Mouse (Mus musculus): ENCODE results near the gene Psmc6. TPM values are rescaled to one million over a fixed set of nuclear protein-coding genes. Genes with fewer than 3 reads are reported as not detected.

Psmc6 gene
- polyA plus RNA-seq, 1 experiment from 2014 or later, result 146 TPM

DNA sequence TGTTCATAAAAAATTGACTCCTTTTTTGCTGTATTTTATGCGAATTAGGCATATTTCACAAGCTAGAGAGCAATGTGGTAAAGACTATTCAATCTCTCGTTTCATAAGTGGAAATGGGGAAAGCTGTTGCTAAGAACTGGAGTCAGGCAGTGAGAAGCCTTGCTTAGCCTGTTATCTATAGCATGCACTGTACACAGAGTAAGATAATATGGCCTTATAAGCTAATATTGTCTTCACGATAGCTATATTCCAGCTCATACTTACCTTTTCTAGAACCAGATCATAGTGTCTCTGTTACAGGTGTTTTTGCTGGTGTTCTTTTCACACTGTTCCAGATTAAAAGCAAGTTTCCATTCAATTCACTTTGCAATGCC, 10.4 kb upstream of the Psmc6 start:
- no peak for ATAC-seq (replicated peaks; ENCODE audit: low FRiP score, low read depth)
- no peaks in the 10 kb centered on the region for H3K9me3 ChIP-seq (replicated peaks; ENCODE audit: low read length)
- 65% methylated on average over 3 of the region's 3 CpGs for WGBS
- peak overlapping the region; percentile 73; the same call in 1 of the 2 replicates for H3K4me2 ChIP-seq (ENCODE audit: low read length)
- no peaks in the 10 kb centered on the region for H3K27me3 ChIP-seq (ENCODE audit: insufficient read depth, low read length)
- no peak overlapping the region for H3K4me3 ChIP-seq (replicated peaks; ENCODE audit: low read depth, low read length)
- H3K4me1 ChIP-seq (replicated peaks; ENCODE audit: insufficient read depth, low read length), result peaks cover 5% of the 10 kb centered on the region; the same call in 1 of the 2 replicates
- H3K9ac ChIP-seq (ENCODE audit: low read depth, low read length), result no peak overlapping the region
- H3K27ac ChIP-seq, result no peak overlapping the region
- H3K36me3 ChIP-seq (ENCODE audit: insufficient read depth, low read length), result no peaks in the 10 kb centered on the region
- TF ChIP-seq CTCF (IDR thresholded peaks at IDR 0.05; ENCODE audit: low read depth), result no peak
- DNase-seq (ENCODE audit: low spot score), result no peak

DNA sequence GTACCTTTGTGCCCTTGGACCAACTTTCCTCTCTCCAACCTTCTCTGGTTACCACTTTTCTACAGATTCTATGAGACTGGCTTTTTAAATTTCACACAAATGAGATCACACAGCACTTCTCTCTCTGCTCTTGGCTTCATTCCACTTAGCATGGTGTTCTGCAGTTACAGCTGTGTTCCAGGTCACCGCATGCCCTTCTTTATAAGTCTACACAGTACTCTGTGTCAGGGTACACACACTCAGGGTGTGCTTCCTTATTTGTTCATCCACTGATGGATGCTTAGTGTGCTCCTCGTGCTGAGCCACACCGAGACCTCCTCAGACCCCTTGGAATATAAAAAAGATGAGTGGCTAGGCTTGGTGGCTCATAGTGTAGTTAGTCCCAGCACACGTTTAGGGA, 9.5 kb upstream of the Psmc6 start:
- no peak overlapping the region for H3K4me3 ChIP-seq (replicated peaks; ENCODE audit: low read depth, low read length)
- H3K27ac ChIP-seq, result no peak overlapping the region
- no peaks in the 10 kb centered on the region for H3K9me3 ChIP-seq (replicated peaks; ENCODE audit: low read length)
- ATAC-seq (replicated peaks; ENCODE audit: low FRiP score, low read depth), result no peak
- no peak overlapping the region for H3K9ac ChIP-seq (ENCODE audit: low read depth, low read length)
- H3K4me1 ChIP-seq (replicated peaks; ENCODE audit: insufficient read depth, low read length), result peaks cover 5% of the 10 kb centered on the region; the same call in 1 of the 2 replicates
- no peak overlapping the region for H3K4me2 ChIP-seq (ENCODE audit: low read length)
- TF ChIP-seq CTCF (IDR thresholded peaks at IDR 0.05; ENCODE audit: low read depth), result no peak
- H3K27me3 ChIP-seq (ENCODE audit: insufficient read depth, low read length), result no peaks in the 10 kb centered on the region
- WGBS, result 77% methylated on average over 4 of the region's 4 CpGs
- no peak for DNase-seq (ENCODE audit: low spot score)
- no peaks in the 10 kb centered on the region for H3K36me3 ChIP-seq (ENCODE audit: insufficient read depth, low read length)

DNA sequence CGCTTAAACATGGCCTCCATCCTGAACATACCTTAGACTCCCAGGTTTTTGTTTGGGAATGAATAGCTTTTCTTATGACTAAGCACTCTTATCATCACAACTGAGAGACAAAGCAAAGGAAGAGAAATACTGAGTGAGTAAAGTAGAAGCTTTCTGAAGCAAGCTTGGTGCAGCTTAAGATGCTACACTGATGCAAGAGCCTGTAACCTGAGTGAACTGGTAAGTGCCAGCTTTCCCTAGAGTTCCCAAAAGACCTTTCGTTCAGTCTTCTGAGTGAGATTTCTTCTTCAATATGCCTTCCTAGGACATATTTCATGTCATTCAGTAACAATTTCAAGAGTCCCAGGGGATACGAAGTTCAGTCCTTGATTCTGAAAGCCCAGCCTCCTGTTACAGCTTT, 8.5 kb upstream of the Psmc6 start:
- Histone ChIP-seq H3K4me1 (replicated peaks; ENCODE audit: insufficient read depth, low read length) (peaks cover 5% of the 10 kb centered on the region; the same call in 1 of the 2 replicates), H3K9ac (ENCODE audit: low read depth, low read length) (no peak overlapping the region), H3K9me3 (replicated peaks; ENCODE audit: low read length) (no peaks in the 10 kb centered on the region), H3K36me3 (ENCODE audit: insufficient read depth, low read length) (no peaks in the 10 kb centered on the region), H3K4me3 (replicated peaks; ENCODE audit: low read depth, low read length) (no peak overlapping the region), H3K4me2 (ENCODE audit: low read length) (no peak overlapping the region), H3K27me3 (ENCODE audit: insufficient read depth, low read length) (no peaks in the 10 kb centered on the region), H3K27ac (no peak overlapping the region)
- ATAC-seq (replicated peaks; ENCODE audit: low FRiP score, low read depth) (no peak), DNase-seq (ENCODE audit: low spot score) (no peak)
- no peak for TF ChIP-seq CTCF (IDR thresholded peaks at IDR 0.05; ENCODE audit: low read depth)
- WGBS, result 68% methylated on average over 3 of the region's 3 CpGs

DNA sequence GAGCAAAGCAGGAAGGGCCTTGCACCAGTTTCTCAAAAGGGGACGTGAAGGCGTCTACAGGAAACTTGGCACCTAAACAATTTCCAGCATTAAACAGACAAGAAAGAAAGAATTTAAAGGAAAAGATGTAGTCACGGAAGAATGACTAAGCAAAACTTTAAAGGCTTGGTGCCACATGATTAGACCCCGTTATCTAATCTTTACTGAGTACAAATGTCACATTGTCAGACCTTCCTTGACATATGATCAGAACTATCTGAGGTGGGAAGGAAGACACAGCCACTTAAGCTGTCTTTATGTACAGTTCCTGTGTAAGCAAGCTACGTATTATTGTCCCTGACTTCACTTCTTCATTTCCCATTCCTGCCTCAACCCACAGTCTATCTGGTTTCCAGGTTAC, 8.0 kb upstream of the Psmc6 start:
- Histone ChIP-seq H3K4me2 (ENCODE audit: low read length) (no peak overlapping the region), H3K4me3 (replicated peaks; ENCODE audit: low read depth, low read length) (no peak overlapping the region)

DNA sequence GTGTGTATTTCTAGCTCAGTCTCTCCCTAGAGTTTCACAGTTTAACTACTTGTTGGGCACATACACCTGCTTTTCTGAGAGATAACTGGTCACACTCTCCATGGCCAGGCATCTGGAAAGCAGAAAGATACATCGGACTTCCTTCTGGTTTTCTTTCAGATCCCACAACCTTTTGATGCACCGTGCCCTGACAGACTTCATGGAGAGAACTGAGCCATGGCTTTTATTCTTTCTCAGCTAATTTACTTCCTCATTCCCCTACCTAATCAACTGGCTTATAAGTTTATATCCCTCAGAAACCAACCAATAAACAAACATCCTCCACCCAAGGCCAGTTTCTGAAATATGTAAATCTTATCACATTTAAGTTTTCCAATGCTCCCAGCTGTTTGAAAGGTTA, 7.1 kb upstream of the Psmc6 start:
- Histone ChIP-seq H3K4me1 (replicated peaks; ENCODE audit: insufficient read depth, low read length) (no peaks in the 10 kb centered on the region), H3K27ac (no peak overlapping the region), H3K4me2 (ENCODE audit: low read length) (no peak overlapping the region), H3K36me3 (ENCODE audit: insufficient read depth, low read length) (no peaks in the 10 kb centered on the region), H3K27me3 (ENCODE audit: insufficient read depth, low read length) (no peaks in the 10 kb centered on the region), H3K9ac (ENCODE audit: low read depth, low read length) (no peak overlapping the region), H3K4me3 (replicated peaks; ENCODE audit: low read depth, low read length) (no peak overlapping the region), H3K9me3 (replicated peaks; ENCODE audit: low read length) (no peaks in the 10 kb centered on the region)
- WGBS, result 78% methylated on average over 2 of the region's 2 CpGs
- DNase-seq (ENCODE audit: low spot score) (no peak), ATAC-seq (replicated peaks; ENCODE audit: low FRiP score, low read depth) (no peak)
- TF ChIP-seq CTCF (IDR thresholded peaks at IDR 0.05; ENCODE audit: low read depth), result no peak

More for the DNA sequence above, 8.0 kb upstream of the Psmc6 start:
- Histone ChIP-seq H3K4me1 (replicated peaks; ENCODE audit: insufficient read depth, low read length) (peaks cover 5% of the 10 kb centered on the region; the same call in 1 of the 2 replicates), H3K27ac (no peak overlapping the region), H3K9me3 (replicated peaks; ENCODE audit: low read length) (no peaks in the 10 kb centered on the region), H3K36me3 (ENCODE audit: insufficient read depth, low read length) (no peaks in the 10 kb centered on the region), H3K27me3 (ENCODE audit: insufficient read depth, low read length) (no peaks in the 10 kb centered on the region), H3K9ac (ENCODE audit: low read depth, low read length) (no peak overlapping the region)
- DNase-seq (ENCODE audit: low spot score) (no peak), ATAC-seq (replicated peaks; ENCODE audit: low FRiP score, low read depth) (no peak)
- TF ChIP-seq CTCF (IDR thresholded peaks at IDR 0.05; ENCODE audit: low read depth), result no peak
- 58% methylated on average over 5 of the region's 5 CpGs for WGBS

DNA sequence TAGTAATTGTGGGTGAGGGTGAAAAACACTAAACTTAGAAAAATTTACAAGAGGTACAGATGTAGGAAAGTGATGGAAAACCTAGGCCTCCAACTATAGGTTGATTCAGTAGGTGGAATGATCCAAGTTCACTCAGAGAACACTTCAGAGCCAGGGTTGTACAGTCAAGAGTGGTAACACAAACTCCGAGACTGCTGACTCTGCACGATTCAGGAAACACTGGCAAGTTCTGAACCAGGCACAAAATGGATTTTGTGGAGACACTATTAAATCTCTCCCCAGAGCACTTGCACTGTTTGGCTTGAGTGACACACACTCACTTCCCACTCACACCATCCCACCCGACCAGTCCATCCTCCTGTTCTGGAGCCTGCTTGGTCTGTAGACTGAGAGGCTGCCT, 6.3 kb upstream of the Psmc6 start:
- no peak for TF ChIP-seq CTCF (IDR thresholded peaks at IDR 0.05; ENCODE audit: low read depth)
- H3K9me3 ChIP-seq (replicated peaks; ENCODE audit: low read length), result no peaks in the 10 kb centered on the region
- no peak overlapping the region for H3K4me3 ChIP-seq (replicated peaks; ENCODE audit: low read depth, low read length)
- WGBS, result 81% methylated on average over 3 of the region's 3 CpGs
- no peaks in the 10 kb centered on the region for H3K36me3 ChIP-seq (ENCODE audit: insufficient read depth, low read length)
- H3K9ac ChIP-seq (ENCODE audit: low read depth, low read length), result no peak overlapping the region
- no peak overlapping the region for H3K4me2 ChIP-seq (ENCODE audit: low read length)
- H3K4me1 ChIP-seq (replicated peaks; ENCODE audit: insufficient read depth, low read length), result no peaks in the 10 kb centered on the region
- no peak overlapping the region for H3K27ac ChIP-seq
- no peaks in the 10 kb centered on the region for H3K27me3 ChIP-seq (ENCODE audit: insufficient read depth, low read length)
- no peak for ATAC-seq (replicated peaks; ENCODE audit: low FRiP score, low read depth)
- no peak for DNase-seq (ENCODE audit: low spot score)

DNA sequence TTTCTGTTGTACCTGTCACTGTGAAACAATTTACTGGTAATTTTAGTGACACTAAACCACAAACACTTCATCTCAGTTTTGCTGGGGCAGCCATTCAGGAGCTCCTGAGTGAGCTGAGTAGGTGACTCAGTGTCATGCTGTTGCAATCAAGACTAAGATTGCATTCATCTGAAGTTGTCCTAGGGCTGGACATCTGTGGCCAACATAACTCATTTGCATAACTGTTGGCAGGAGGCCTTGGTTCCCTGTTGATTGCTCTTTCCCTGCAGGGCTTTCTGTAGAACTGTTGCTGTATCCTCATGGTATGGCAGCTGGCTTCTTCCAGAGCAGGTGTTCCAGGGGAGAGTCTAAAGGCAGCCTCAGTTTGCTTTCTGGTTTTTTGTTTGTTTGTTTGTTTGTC, 4.1 kb upstream of the Psmc6 start:
- Histone ChIP-seq H3K4me2 (ENCODE audit: low read length) (no peak overlapping the region), H3K27me3 (ENCODE audit: insufficient read depth, low read length) (no peaks in the 10 kb centered on the region), H3K4me1 (replicated peaks; ENCODE audit: insufficient read depth, low read length) (no peaks in the 10 kb centered on the region), H3K9ac (ENCODE audit: low read depth, low read length) (no peak overlapping the region), H3K9me3 (replicated peaks; ENCODE audit: low read length) (no peaks in the 10 kb centered on the region), H3K36me3 (ENCODE audit: insufficient read depth, low read length) (no peaks in the 10 kb centered on the region), H3K4me3 (replicated peaks; ENCODE audit: low read depth, low read length) (no peak overlapping the region), H3K27ac (no peak overlapping the region)
- DNase-seq (ENCODE audit: low spot score) (no peak), ATAC-seq (replicated peaks; ENCODE audit: low FRiP score, low read depth) (no peak)
- no peak for TF ChIP-seq CTCF (IDR thresholded peaks at IDR 0.05; ENCODE audit: low read depth)

Data from kidney, postnatal 0 days (tissue).